Mouse (Mus musculus) bone marrow, adult 2 months (tissue): ENCODE data around the gene Nrk.

Experiments
- CTCF ChIP-seq: fragments of 200-500 bp; IDR thresholded peaks from 2 replicates; pipeline ENCODE4 v1.5.1; 2011; ENCODE audit warnings: low read length, control low read depth; ENCODE audit not compliant: control insufficient read depth, insufficient read depth
- POLR2A ChIP-seq: fragments of 200-500 bp; IDR thresholded peaks from 2 replicates; pipeline ENCODE4 v1.6.1; 2011; ENCODE audit warnings: low read depth, mild to moderate bottlenecking, control low read depth, low read length, borderline replicate concordance; ENCODE audit not compliant: control insufficient read depth

- TF ChIP-seq CTCF: no peak
- no peak for TF ChIP-seq POLR2A
These were observed 516 bp downstream of the Nrk start for GRCm38 (mm10) chrX:138914777-138915114.
